Mouse (Mus musculus) embryonic fibroblast, embryonic 13.5 days (primary cell): Measurements from ENCODE around the gene Noct.

ENCODE experiments used
- CTCF ChIP-seq: IDR thresholded peaks from 2 replicates; pipeline ENCODE4 v1.5.1; 2011; ENCODE audit warnings: mild to moderate bottlenecking, control low read depth, low read length, moderate library complexity, borderline replicate concordance; ENCODE audit not compliant: insufficient read depth
- POLR2A ChIP-seq: IDR thresholded peaks from 2 replicates; pipeline ENCODE4 v1.6.1; 2011; ENCODE audit warnings: low read depth, mild to moderate bottlenecking, control low read depth, low read length, moderate library complexity

DNA sequence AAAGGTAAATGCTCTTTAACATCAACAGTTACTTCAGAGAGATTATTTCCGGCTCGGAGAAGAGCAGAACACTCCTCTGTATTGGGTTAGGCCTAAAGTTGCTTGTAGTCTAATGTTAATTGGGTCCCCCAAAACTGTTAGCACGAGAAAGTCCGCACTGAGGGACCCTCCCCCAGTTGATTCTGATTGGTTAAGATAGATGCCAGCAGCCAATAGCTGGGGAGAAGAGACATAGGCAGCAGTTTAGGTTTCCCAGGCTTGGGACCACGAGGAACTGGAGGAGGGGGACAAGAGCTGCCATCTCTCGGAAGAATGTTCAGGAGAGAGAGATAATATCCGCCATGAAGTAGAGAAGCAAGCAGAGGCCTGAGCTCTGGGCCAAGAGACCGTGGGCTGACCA lies 28.5 kb upstream of the Noct start:
- TF ChIP-seq CTCF (no peak), POLR2A (no peak)
